Mouse (Mus musculus) ES-Bruce4 (cell line): ENCODE results near the gene Trmt13. TPM values are rescaled to one million over a fixed set of nuclear protein-coding genes. Genes with fewer than 3 reads are reported as not detected.
"Not testable (repeated sequence)": the region's sequence is repeated elsewhere in the genome, so short reads cannot be mapped to it uniquely, and the experiment has no call there.

ENCODE experiments used
- H3K27ac ChIP-seq: 2 replicates; pipeline ENCODE4 v1.5.1; 2012; ENCODE audit warnings: low read length, inconsistent platforms; ENCODE audit not compliant: insufficient read depth
- H3K27me3 ChIP-seq: 2 replicates; pipeline ENCODE4 v1.6.1; 2012; ENCODE audit warnings: mild to moderate bottlenecking, low read length, inconsistent platforms; ENCODE audit not compliant: control insufficient read depth, poor library complexity, insufficient read depth, severe bottlenecking
- H3K36me3 ChIP-seq: 2 replicates; pipeline ENCODE4 v1.6.1; 2012; ENCODE audit warnings: inconsistent platforms, mild to moderate bottlenecking, low read length, moderate library complexity; ENCODE audit not compliant: control insufficient read depth, poor library complexity, insufficient read depth, severe bottlenecking
- H3K4me1 ChIP-seq: one replicate; pipeline ENCODE4 v1.8.1; 2011; ENCODE audit warnings: low read length; ENCODE audit not compliant: control insufficient read depth, insufficient read depth
- H3K4me3 ChIP-seq: 2 replicates; pipeline ENCODE4 v1.5.1; 2011; ENCODE audit warnings: low read depth, mild to moderate bottlenecking, low read length
- H3K9ac ChIP-seq: 2 replicates; pipeline ENCODE4 v1.6.1; 2012; ENCODE audit warnings: low read depth, mild to moderate bottlenecking, inconsistent platforms; ENCODE audit not compliant: poor library complexity, severe bottlenecking
- H3K9me3 ChIP-seq: replicated peaks from 2 replicates; pipeline ENCODE4 v1.6.1; 2012; ENCODE audit warnings: mild to moderate bottlenecking, low read length, inconsistent platforms; ENCODE audit not compliant: control insufficient read depth, poor library complexity, insufficient read depth, severe bottlenecking
- CTCF ChIP-seq: IDR thresholded peaks from one replicate; pipeline ENCODE4 v1.8.1; 2011; ENCODE audit warnings: low read depth, low read length
- EP300 ChIP-seq: IDR thresholded peaks from 2 replicates; pipeline ENCODE4 v1.6.1; 2011; ENCODE audit warnings: low read depth, low read length; ENCODE audit not compliant: insufficient read depth
- POLR2A ChIP-seq: IDR thresholded peaks from one replicate; pipeline ENCODE4 v1.8.1; 2011; ENCODE audit warnings: low read length; ENCODE audit not compliant: insufficient read depth
- polyA plus RNA-seq: library from polyadenylated mRNA; stranded (reverse); fragments of >200 nt; gene quantifications from 2 replicates; pipeline ENCODE4 v1.2.4, GENCODE M21; 2011; ENCODE audit warnings: low read depth; ENCODE audit not compliant: missing spikeins, insufficient read depth, insufficient read length

Gene Trmt13
- polyA plus RNA-seq, 1 experiment: 32.3 TPM

DNA sequence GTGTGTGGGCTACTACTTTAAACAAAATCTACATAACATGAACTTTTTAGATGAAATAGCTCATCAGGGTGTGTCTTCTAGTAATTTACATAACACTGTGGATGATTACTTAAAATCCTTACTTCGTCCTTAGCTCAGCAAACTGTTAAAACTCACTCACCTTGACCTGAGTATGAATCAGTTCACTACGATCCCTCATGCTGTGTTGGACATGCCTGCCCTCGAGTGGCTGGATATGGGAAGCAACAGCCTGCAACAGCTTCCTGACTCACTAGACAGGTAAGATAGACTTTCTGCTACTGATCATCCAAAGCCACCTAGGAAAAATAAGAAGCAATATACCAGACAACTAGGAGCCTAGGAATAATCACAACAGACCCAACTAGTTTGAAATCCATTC is 37.1 kb downstream of the Trmt13 start:
- no peak for TF ChIP-seq POLR2A
- TF ChIP-seq CTCF: peak; percentile 67
- TF ChIP-seq EP300: no peak
- H3K27me3 ChIP-seq: no peaks in the 10 kb centered on the region
- no peak overlapping the region for H3K9ac ChIP-seq
- H3K27ac ChIP-seq: no peak overlapping the region
- no peaks in the 10 kb centered on the region for H3K9me3 ChIP-seq
- H3K36me3 ChIP-seq: peaks cover 8% of the 10 kb centered on the region
- H3K4me1 ChIP-seq: no peaks in the 10 kb centered on the region
- no peak overlapping the region for H3K4me3 ChIP-seq

- Histone ChIP-seq H3K9ac (no peak overlapping the region), H3K4me3 (no peak overlapping the region), H3K27ac (no peak overlapping the region), H3K36me3 (no peaks in the 10 kb centered on the region), H3K27me3 (no peaks in the 10 kb centered on the region), H3K9me3 (no peaks in the 10 kb centered on the region; the same call in 1 of the 2 replicates), H3K4me1 (no peaks in the 10 kb centered on the region)
- TF ChIP-seq POLR2A: no peak
- no peak for TF ChIP-seq EP300
These were observed 43.8 kb downstream of the Trmt13 start for GRCm38 (mm10) chr3:116570628-116571027.

DNA sequence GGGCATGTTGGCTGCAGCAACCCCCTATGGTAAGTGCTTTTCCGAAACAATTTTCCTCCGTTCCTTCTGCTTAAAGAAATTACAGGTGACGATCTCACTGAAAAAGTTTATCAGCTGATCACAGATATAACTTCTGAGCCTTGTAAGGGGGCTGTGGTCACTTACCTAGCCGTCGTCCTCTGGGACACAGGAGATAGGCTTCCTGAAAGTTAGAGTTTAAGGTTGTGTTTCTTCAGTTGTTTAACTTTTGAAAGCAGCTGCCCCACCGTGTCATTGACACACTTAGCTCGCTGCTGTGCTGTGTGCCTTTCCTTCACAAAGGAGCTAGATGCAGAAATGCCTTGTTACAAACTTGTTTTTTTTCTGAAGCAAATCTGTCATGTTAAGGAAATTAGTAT is 51.3 kb downstream of the Trmt13 start:
- H3K27me3 ChIP-seq: no peaks in the 10 kb centered on the region
- TF ChIP-seq EP300 (no peak), POLR2A (no peak), CTCF (no peak)
- no peaks in the 10 kb centered on the region for H3K36me3 ChIP-seq
- H3K9me3 ChIP-seq: no peaks in the 10 kb centered on the region; the same call in 1 of the 2 replicates
- H3K27ac ChIP-seq: no peak overlapping the region
- H3K4me1 ChIP-seq: no peaks in the 10 kb centered on the region
- H3K9ac ChIP-seq: no peak overlapping the region
- H3K4me3 ChIP-seq: no peak overlapping the region

DNA sequence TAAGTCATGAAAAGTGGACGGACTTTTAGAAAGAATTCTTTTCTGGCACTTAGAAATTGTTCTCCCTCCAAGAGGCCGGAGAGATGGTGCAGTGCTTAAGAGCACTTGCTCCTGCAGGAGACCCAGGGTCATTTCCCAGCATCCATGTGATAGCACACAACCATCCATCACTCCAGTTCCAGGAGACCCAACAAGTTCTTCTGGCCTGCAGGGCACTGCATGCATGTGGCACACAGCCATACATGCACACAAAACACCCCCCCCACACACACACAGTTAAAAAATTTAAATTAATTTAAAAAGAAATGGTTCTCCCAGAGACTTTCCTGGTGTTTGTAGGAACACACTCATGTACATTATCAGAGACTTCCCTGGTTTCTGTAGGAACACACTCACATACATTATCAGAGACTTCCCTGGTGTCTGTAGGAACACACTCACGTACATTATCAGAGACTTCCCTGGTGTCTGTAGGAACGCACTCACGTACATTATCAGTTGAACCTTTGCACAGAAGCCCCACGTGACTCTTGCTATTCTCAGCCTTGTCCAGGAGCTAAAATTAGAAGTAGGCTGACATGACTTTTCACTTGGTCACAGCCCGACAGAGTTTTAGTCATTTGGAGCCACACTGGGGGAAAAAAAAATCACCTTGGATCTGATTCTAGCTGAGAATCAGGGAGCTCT is 51.8 kb downstream of the Trmt13 start, which contains the start of gene Lrrc39:
Gene Lrrc39, plus strand, starts transcription at position 566 of the 687 bp plus-strand sequence.
- no peak within 1 kb of the TSS for H3K4me3 ChIP-seq
- H3K9ac ChIP-seq: no peak within 1 kb of the TSS
- no peaks in the 10 kb centered on the region for H3K36me3 ChIP-seq

GRCm38 (mm10) chr3:116561315-116561714 is 53.1 kb downstream of the Trmt13 start:
- H3K27ac ChIP-seq, H3K4me3 ChIP-seq, H3K27me3 ChIP-seq, H3K9me3 ChIP-seq, H3K36me3 ChIP-seq, H3K9ac ChIP-seq, H3K4me1 ChIP-seq: not testable (repeated sequence)

More for the DNA sequence above, 51.8 kb downstream of the Trmt13 start, which contains the start of gene Lrrc39:
- H3K9me3 ChIP-seq: no peaks in the 10 kb centered on the region; the same call in 1 of the 2 replicates
- TF ChIP-seq EP300 (no peak), POLR2A (no peak), CTCF (no peak)
- no peak within 1 kb of the TSS for H3K27ac ChIP-seq
- H3K4me1 ChIP-seq: no peaks in the 10 kb centered on the region
- no peaks in the 10 kb centered on the region for H3K27me3 ChIP-seq

DNA sequence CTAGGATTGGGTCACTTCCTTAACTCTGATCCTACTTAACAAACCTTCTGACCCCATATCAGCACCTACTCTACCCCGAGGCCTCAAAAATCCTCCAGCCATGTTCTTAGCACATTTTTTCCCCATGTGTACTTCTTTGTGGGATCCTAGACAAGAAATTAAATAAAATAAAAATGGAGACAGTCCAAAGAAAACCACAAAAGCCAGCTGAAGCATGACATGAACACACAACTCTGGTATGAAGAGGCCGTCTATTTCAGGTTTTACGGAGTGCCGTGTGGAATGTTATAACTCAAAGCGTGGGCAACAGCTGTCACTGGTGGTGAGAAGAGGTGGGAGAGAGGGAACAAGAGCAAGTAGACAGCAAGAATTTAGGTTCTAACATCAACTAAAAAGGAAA is 63.0 kb downstream of the Trmt13 start:
- Histone ChIP-seq H3K9ac (no peak overlapping the region), H3K9me3 (peaks cover 18% of the 10 kb centered on the region), H3K36me3 (peaks cover 6% of the 10 kb centered on the region; the same call in 1 of the 2 replicates), H3K4me1 (no peaks in the 10 kb centered on the region), H3K4me3 (no peak overlapping the region), H3K27me3 (no peaks in the 10 kb centered on the region), H3K27ac (no peak overlapping the region)
- TF ChIP-seq EP300 (no peak), POLR2A (no peak), CTCF (no peak)
